Mouse (Mus musculus) urinary bladder, postnatal 36 days (tissue): ENCODE data around the gene Zmym4.

Source experiments
- DNase-seq, 2 experiments: peaks; one replicate each; pipeline ENCODE4 v3.0.0; 2022; ENCODE audit warnings: low spot score in 2 of 2, mixed read lengths in 1 of 2

The Zmym4 gene

DNA sequence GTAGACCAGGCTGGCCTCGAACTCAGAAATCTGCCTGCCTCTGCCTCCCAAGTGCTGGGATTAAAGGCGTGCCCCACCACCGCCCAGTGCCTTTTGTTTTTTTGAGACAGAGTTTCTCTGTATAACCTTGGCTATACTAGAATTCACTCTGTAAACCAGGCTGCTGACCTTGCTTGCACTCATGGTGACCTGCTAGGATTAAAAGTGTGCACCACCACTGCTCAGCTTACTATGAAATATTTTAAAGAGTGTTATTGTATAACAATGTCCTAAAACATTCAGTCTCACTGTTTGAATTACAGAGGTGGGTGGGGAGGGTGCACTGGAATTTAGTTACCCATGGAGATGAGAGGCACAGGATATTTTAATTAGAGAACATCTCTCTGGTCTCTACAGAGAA is 25.1 kb downstream of the Zmym4 start:
- DNase-seq: no peak

DNA sequence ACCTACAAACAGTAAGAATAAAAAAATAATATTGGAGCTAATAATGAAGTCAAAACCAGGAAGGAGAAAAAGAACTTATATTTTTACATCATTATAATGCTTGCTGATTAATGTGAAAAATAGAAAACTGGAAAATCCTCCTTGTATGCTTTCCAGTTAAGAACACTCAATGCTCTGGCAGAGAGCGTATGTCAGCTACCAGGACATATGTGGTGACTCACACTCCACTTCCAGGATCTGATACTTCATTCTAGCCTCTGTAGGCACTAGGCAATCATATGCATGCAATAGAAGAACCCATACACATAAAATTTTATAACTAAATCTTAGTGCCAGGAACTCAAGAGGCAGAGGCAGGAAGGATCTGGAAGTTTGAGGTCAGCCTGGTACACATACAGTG is 40.2 kb downstream of the Zmym4 start:
- no peak for DNase-seq

DNA sequence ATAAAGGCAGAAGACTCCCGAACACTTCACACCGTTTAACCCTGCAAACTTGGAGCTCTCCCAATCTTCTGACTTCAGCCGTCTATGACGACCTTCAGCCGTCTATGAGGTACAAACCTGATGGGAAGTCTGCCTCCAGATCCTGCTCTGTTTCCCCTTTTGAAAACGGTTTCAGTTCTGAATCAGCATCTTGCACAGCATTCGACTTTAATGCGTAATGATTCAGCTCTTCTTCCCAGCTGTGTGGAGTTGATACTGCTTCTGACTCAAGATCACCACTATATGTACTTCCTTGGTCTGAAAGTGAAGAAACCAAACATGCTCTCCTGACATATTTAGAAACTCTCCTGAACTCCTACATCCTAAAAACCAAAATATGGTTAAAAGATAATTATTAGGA is 78.1 kb downstream of the Zmym4 start:
- no peak for DNase-seq

DNA sequence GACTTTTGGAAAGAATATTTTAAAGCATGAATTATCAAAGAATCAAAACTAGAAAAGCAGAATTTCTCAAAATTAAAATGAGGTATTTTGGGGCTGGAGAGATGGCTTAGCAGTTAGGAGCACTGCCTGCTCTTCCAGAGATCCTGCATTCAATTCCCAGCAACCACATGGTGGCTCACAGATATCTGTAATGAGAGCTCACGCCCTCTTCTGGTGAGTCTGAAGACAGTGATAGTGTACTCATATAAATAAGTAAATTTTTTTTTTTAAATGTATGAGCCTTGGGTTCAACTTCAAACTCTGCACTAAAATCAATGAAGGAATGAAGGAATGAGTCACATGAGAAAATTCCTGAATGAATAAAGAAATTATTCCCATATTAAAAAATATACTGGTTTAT is 82.0 kb downstream of the Zmym4 start:
- DNase-seq: no peak

DNA sequence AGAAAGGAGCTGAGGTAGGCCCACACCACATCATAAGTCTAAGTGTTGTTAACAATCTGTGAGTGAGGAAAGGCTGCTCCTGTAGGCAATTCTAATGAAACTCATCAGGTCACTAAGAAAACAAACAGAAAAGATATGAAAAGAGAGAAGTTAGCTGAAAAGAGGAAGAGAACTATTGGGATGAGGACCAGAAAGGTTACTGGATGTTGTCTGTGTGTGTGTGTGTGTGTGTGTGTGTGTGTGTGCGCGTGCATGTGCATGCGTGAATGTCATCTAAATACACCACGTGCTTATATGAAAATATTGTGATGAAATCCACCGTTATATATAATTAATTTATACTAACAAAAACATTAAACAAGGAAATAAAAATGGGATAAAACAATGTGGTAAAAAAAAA is 84.3 kb downstream of the Zmym4 start:
- DNase-seq: no peak

DNA sequence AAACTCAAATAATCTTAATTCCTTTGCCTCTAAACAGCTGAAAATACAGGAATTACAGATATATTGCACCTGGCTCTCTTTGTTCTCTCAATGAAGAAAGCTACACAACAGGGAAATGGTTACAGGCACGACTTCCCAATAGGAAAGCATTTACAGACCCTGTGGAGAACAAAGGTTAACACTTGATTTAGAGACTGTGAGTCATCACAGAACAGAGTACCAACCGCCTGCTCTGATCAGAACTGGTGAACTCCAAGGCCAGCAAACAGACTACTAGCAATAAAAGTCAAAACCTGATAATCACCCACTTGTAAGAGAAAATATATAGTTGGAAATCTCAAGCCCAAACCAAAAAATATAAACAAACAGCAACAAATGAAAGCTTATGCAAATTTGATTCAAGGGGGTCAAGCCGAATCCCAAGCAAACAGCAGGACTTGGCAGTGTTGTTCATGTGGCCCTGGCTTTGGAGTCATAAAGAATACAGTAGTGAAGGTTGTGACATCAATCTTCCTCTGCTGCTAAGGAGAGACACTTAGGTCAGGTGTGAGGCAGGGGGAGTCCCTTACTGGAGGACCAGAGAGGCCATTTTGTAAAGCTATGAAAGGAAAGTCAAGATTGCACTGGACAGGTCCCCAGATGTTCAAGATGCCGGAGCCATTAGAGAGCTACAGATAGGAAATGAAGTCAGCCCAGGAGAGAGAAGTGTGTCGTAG is 88.2 kb downstream of the Zmym4 start:
- no peak for DNase-seq

DNA sequence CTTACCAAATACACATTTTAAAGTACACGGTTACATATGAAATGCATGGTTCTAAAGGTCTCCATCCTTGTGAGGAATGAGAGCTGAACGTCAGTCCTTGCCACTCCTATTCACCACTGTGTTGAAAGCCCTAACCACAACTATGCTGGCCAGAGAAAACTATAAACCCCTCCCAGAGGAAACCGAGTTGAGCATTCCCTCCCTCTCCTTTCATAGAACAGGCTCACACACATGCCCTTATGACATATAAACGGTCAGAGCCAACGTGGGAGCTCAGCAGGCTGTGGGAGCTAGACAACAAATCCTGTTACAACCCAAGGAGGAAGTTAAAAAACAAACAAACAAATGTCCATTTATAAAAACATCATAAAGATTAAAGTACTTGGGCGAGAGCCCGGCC is 95.2 kb downstream of the Zmym4 start:
- no peak for DNase-seq

DNA sequence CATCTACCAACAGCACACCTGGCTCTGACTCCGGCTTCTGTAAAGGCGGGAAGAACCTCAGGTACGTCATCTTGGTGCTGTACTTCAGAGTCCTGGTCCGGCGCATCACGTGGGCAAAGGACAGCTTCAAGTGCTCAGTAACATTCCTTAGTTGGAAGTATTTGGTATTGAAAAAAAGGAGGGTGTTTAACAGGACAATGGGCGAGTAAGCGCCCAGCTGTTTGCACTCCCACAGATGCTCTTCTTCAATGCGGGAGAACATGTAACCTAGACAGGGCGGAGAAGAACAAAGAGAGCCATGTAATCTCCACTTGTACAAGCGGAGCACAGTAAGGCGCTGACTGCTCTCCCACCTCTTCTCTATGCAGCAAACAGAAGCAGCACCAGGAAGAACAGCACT is 99.2 kb downstream of the Zmym4 start:
- DNase-seq: no peak

DNA sequence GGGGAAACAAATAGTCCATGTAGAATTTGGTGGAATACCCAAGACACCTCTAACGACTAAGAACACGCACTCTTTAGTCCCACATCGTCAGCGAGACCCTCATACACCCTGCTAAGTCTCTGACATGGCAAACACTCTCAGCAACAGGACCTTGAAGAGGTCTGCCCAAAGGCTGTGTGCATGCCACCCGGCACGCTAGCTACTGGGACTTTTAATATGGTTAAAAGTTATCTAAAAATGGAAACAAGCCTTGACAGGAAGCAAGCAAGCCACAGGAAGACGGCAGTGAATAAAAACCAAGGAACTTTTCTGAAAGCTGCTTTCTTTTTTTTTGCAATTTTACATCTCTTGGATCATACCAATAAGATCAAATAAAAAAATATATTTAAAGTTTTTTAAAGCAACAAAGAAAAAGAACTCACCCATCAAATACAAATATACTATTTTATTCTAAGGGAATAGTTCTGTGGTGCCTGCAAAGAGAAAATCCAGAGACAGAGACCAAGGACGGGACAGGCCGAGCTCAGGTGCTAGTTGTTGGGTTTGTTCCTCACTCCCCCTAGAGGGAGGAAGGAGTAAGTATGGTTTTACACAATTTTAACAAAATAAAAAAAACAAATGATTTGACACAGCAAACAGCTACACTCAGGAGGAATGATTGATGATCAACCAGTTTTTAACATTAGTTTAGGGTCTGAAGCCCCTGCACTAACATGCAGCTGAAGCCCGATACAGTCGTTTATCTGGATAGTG is 106.2 kb downstream of the Zmym4 start:
- DNase-seq: no peak

DNA sequence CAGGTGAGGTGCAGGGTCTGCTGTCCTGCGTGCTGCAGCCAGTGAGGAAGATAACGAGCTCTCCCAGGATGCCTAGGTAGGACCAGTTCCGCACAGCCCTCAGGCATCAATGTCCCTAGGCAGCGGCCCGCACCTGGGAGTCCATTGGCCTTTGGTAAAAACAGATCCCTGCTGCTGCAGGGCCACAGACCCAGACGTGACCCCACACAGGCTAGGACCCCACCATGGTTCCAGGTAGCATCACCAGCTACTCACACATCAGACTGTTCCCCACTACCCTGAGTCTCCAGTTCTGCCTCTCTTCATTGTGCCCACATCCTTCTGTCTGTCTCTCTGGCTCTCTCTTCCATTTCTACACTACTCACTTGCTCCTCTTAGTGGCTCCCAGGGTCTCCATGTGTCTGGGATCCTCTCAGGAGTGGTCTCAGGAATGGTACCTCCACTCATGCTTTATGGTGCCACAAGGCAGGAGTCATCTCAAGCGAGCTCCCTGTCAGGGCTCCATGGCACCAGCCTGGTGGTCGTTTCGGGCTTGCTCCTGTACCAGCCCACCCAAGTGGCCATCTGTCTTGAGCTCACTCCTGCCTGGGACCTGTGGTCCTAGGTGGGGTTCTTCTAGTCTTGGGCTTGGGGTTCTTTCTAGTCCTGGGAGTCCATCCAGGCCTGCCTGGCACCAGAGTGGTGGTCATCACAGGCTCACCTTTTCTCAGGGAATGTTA is 107.5 kb downstream of the Zmym4 start:
- no peak for DNase-seq

DNA sequence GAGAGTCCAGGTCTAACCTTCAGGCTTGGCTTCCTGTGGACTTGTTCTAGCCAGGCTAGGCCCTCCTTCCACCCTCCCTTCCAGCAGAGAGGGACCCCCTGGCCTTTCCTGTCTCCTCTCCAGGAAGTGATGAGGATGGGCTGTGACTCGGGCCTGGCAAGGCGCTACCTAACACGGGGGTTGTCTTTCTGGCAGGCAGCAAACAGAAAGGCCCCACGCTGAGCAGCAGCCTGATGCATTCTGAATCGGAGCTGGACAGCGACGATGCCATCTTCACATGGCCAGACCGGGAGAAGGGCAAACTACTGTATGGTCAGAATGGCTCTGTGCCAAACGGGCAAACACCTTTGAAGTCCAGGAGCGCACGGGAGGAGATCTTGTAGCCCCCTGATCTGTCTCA is 115.0 kb downstream of the Zmym4 start:
- no peak for DNase-seq

DNA sequence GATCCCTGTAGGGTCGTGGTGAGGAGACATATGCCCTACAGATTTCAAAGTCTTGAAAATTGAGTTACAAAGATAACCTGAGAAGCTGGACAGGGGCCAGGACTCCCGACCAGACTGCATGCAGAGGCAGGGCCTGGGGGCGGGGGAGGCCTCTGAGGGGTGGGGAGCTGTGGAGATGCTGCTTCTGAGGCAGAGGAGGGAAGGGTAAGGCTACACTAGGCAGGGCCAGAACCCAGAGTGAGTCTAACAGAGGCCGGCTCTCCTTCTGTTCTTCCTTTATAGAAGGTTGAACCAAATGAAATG is 117.2 kb downstream of the Zmym4 start:
- no peak for DNase-seq

DNA sequence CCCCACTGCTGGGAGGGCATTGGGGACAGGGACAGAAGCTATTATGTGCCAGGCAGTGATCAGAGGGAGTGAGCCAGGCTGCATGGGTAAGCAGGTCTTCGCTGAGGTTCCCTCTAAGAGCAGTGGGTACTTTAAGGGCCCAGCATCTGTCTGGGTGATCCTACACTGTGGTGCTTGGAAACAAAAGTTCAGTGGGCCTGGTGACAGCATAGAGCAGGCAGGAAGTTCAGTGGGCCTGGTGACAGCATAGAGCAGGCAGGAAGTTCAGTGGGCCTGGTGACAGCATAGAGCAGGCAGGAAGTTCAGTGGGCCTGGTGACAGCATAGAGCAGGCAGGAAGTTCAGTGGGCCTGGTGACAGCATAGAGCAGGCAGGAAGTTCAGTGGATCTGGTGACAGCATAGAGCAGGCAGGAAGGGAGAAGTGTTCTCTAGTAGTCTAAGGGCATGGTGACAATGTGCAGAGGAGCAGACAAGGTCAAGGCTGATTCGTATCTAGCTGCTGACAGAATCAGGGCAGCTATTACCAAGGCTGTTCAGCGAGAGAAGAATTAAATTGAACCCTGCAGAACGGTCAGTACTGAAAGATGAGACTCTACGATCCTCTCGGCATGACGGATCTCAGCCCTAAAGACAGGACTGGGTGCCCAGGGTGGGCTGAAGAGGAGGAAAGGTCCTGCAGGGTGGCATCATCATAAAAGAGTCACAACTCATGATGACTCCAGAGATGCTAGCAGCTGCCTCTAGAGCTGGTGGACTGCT is 117.7 kb downstream of the Zmym4 start:
- no peak for DNase-seq

DNA sequence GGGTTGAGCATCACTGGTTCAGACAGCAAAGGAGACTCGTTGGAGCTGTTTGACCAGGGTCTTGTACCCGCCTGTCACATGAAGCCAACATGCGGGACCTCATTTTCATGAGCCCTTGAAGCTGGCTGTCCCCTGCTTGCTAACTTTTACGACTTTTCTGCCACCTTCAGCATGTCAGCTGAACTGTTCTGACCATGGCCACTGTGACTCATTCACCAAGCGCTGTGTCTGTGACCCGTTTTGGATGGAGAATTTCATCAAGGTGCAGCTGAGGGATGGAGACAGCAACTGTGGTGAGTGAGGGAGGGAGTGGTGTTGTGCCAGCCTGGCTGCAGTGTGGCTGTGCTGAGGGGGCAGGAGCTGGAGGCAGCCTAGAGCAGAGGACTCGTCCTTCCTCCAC is 121.0 kb downstream of the Zmym4 start:
- no peak for DNase-seq

DNA sequence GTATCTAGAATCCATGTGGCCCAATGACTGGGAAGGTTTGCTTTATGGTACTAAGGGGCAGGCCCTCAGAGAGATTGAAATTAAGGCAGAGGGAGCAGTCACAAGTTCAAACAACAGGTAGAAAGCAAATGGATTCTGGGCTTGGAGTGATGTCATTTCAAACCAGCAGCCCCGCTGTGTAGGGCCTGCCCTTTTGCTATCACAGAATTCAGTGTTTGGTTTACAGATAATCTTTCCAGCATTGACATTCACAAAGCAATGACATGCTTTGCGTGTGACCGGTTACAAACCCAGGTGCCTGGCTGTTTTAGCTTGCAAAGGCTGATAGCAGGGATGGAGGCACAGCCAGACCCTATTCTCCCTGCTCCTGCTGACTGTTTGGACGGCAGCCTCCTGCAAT is 122.3 kb downstream of the Zmym4 start:
- DNase-seq: no peak

DNA sequence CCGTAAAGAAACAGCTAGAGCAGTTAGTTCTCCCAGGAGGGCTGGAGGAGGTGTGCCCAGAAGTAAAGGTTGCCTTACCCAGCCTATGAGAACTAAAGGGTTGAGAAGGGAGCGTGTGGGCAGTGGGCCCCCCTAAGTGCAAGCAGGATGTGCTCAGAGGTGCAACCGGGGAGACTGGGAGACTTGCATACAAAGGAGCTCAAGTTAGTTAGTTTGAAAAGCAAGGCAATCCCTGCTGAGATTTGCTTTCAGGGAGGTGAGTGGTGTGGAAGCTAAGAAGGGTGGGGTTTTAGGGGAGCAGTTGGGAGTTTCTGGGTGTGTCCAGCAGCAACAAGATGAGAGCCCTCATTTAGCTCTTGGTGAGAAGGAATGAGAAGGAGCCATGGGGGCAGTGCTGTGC is 125.0 kb downstream of the Zmym4 start:
- DNase-seq: no peak

DNA sequence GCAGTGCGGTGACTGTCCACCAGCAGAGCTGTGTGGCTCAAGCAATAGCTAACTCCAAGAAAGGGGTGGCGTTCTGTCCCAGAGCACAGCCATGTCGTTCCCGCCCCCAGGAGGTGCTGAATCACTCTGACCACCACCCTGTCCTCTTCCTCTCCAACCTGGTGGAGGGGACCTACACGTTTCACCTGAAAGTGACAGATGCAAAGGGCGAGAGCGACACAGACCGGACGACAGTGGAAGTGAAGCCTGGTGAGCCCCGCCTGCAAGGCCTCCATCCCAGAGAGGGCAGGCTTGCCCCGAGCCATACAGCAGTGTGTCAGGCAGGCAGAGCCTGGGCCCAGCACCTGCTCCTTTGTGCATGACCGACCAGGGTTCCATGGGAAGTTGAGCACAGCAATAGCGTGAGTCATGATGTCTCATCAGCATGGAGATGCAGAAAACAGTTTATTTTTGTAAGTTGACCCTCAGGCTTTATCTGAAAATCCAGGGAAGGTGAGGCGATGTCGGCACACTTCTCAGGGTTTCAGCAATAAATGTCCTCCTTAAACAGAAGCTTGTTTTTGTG is 126.9 kb downstream of the Zmym4 start:
- DNase-seq: no peak

DNA sequence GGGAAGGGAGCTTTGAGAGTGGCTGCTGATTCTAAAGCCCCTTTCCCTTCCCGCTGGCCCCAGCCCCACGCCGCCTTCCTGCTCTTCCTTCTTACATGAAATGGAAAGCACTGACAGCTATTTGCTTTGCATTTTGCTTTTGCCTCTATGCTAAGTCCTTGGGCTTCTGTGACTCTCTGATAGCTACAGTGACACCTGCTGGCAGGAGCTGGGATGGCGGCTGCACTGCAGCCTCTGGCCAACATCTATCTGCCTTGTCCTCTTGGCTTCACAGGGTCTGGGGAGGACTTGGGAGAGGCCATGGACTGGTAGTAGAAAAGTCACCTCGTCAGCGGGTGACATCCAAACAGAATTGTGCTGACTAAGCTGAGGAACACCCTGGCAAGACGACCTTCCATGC is 128.1 kb downstream of the Zmym4 start:
- DNase-seq: peak; percentile 71 to 74

DNA sequence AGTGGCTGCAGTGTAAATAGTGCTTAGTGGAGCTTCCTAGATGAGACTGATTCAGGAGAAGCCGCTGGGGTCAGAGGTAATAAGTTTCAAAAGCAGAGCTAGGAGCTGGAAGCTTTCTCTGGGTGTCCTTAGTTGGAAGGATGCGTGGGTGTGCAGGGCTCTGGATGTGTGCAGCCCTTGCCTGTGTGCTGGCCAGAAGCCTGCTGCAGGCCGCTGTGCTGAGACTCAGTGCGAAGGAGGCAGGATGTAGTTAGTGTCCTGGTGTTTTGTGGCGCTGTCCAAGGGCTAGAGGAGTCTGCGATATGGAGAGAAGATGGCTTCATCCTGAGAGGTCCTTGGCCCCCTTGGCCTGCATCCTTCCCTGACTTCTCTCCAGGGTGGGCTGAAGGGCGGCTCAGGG is 129.1 kb downstream of the Zmym4 start:
- DNase-seq: no peak

DNA sequence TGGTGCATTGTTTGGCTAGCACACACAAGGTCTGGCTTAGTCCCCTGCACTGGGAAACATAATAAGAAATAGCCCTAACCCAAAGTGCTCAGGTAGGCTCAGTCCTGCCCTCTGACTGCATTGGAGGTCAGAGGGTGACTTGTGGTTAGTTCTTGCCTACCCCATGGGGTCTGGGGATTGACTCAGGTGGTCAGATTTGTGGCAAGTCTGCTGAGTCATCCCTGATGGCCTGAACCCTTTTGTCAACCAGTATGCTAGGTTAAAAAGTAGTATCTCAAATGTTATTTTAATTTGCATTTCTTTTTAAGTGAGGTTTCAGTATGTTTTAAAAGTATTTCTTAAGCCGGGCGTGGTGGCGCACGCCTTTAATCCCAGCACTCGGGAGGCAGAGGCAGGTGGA is 136.8 kb downstream of the Zmym4 start:
- DNase-seq: no peak

DNA sequence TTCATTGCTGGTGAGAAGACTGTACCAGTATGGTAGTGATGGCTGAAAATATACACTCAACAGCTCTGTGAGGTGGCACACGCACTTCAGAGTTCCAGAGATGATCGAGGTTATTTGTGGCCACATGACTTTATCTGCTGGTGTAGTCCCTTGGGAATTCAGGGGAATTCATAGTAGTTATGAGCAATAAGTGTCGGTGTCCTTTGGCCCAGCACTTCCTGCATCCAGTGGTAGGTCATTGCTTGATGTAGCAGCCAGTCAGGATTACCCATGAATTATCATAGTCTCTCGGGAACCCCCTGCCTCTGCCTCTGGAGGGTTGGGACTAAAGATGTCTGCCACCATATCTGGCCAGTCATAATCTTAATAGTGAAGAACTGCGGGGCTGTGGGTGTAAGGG is 144.0 kb downstream of the Zmym4 start:
- no peak for DNase-seq
